Mouse (Mus musculus): ENCODE measurements around the gene Gm16181.
A peak's percentile ranks its signal among the peaks of the same experiment; 100 is the strongest.

Gm16181 gene

GRCm38 (mm10) chr17:35195631-35196320 lies 24.9 kb upstream of the Gm16181 start:
- DNase-seq (ENCODE audit: low spot score), result peak; percentile 82

- DNase-seq (ENCODE audit: low spot score), result no peak
These were observed 24.4 kb upstream of the Gm16181 start for GRCm38 (mm10) chr17:35196321-35196641.

- DNase-seq (ENCODE audit: low spot score), result no peak
These were observed 23.5 kb upstream of the Gm16181 start for GRCm38 (mm10) chr17:35197126-35197525.

- DNase-seq (ENCODE audit: low spot score), result no peak
These were observed 22.6 kb upstream of the Gm16181 start for GRCm38 (mm10) chr17:35198029-35198428.

- DNase-seq (ENCODE audit: low spot score), result no peak
These were observed 21.7 kb upstream of the Gm16181 start for GRCm38 (mm10) chr17:35198946-35199345.

- no peak for DNase-seq (ENCODE audit: low spot score)
These were observed 20.2 kb upstream of the Gm16181 start for GRCm38 (mm10) chr17:35200398-35200797.

- DNase-seq (ENCODE audit: low spot score), result no peak
These were observed 19.5 kb upstream of the Gm16181 start for GRCm38 (mm10) chr17:35201128-35201527.

- no peak for DNase-seq (ENCODE audit: low spot score)
These were observed 18.8 kb upstream of the Gm16181 start, which contains the start of gene Tnf for GRCm38 (mm10) chr17:35201787-35202186. TSS of gene Tnf (minus strand) at chr17:35202007.

- DNase-seq (ENCODE audit: low spot score), result no peak
These were observed 18.2 kb upstream of the Gm16181 start for GRCm38 (mm10) chr17:35202442-35202841.

- no peak for DNase-seq (ENCODE audit: low spot score)
These were observed 15.9 kb upstream of the Gm16181 start, which contains the start of gene Lta for GRCm38 (mm10) chr17:35204494-35205379. TSS of gene Lta (minus strand) at chr17:35205351.

- no peak for DNase-seq (ENCODE audit: low spot score)
These were observed 15.3 kb upstream of the Gm16181 start for GRCm38 (mm10) chr17:35205380-35205769.

- DNase-seq (ENCODE audit: low spot score), result no peak
These were observed 10.7 kb upstream of the Gm16181 start for GRCm38 (mm10) chr17:35209785-35210535.

GRCm38 (mm10) chr17:35210593-35210992 lies 10.0 kb upstream of the Gm16181 start:
- DNase-seq (ENCODE audit: low spot score), result no peak

GRCm38 (mm10) chr17:35213071-35213470 lies 7.6 kb upstream of the Gm16181 start:
- DNase-seq (ENCODE audit: low spot score), result no peak

GRCm38 (mm10) chr17:35218516-35219193 lies 2.0 kb upstream of the Gm16181 start:
- DNase-seq (ENCODE audit: low spot score), result no peak

GRCm38 (mm10) chr17:35219601-35220041 lies 1.0 kb upstream of the Gm16181 start:
- no peak for DNase-seq (ENCODE audit: low spot score)

- no peak for DNase-seq (ENCODE audit: low spot score)
These were observed 1.7 kb downstream of the Gm16181 start for GRCm38 (mm10) chr17:35222299-35222698.

- DNase-seq (ENCODE audit: low spot score), result no peak
These were observed 4.0 kb downstream of the Gm16181 start for GRCm38 (mm10) chr17:35224641-35225040.

GRCm38 (mm10) chr17:35225456-35225855 lies 4.8 kb downstream of the Gm16181 start:
- no peak for DNase-seq (ENCODE audit: low spot score)

GRCm38 (mm10) chr17:35226561-35227046 lies 6.0 kb downstream of the Gm16181 start:
- no peak for DNase-seq (ENCODE audit: low spot score)

GRCm38 (mm10) chr17:35231022-35231421 lies 10.4 kb downstream of the Gm16181 start:
- DNase-seq (ENCODE audit: low spot score), result no peak

GRCm38 (mm10) chr17:35232043-35232442 lies 11.4 kb downstream of the Gm16181 start:
- DNase-seq (ENCODE audit: low spot score), result peak; percentile 89
